Mouse (Mus musculus) midbrain, postnatal 0 days (tissue): ENCODE results near the gene Slc28a1. TPM values are rescaled to one million over a fixed set of nuclear protein-coding genes. Genes with fewer than 3 reads are reported as not detected.

Source experiments
- ATAC-seq: fragments of 200-750 bp; cut with Nextera tagmentation; 2 replicates; pipeline ENCODE4 v1.8.0; 2017; ENCODE audit warnings: moderate number of reproducible peaks, mild to moderate bottlenecking, moderate TSS enrichment, moderate library complexity; ENCODE audit not compliant: low FRiP score
- DNase-seq: peaks from one replicate; pipeline ENCODE4 v3.0.0-alpha.2; 2015; ENCODE audit warnings: low spot score
- H3K27ac ChIP-seq: fragments of 300-500 bp; sonication (generic); 2 replicates; pipeline ENCODE4 v1.5.1; 2014; ENCODE audit warnings: low read depth, mild to moderate bottlenecking, low read length, mixed read lengths
- H3K27me3 ChIP-seq: fragments of 300-500 bp; sonication (generic); 2 replicates; pipeline ENCODE4 v1.6.1; 2014; ENCODE audit warnings: low read length, control low read depth, mixed read lengths; ENCODE audit not compliant: insufficient read depth
- H3K36me3 ChIP-seq: fragments of 300-500 bp; sonication (generic); 2 replicates; pipeline ENCODE4 v1.6.1; 2014; ENCODE audit warnings: low read length, control low read depth, mixed read lengths; ENCODE audit not compliant: insufficient read depth
- H3K4me1 ChIP-seq: fragments of 300-500 bp; sonication (generic); 2 replicates; pipeline ENCODE4 v1.6.1; 2014; ENCODE audit warnings: mild to moderate bottlenecking, control low read depth, antibody characterized with exemption, low read length, mixed read lengths; ENCODE audit not compliant: insufficient read depth
- H3K4me2 ChIP-seq: fragments of 300-500 bp; sonication (generic); 2 replicates; pipeline ENCODE4 v1.6.1; 2014; ENCODE audit warnings: low read depth, mild to moderate bottlenecking, low read length, mixed read lengths; ENCODE audit not compliant: poor library complexity, severe bottlenecking
- H3K4me3 ChIP-seq: fragments of 300-500 bp; sonication (generic); 2 replicates; pipeline ENCODE4 v1.5.1; 2014; ENCODE audit warnings: low read depth, mild to moderate bottlenecking, low read length, moderate library complexity
- H3K9ac ChIP-seq: fragments of 300-500 bp; sonication (generic); replicated peaks from 2 replicates; pipeline ENCODE4 v1.6.1; 2014; ENCODE audit warnings: mild to moderate bottlenecking, low read length, moderate library complexity, mixed read lengths; ENCODE audit not compliant: poor library complexity, severe bottlenecking
- H3K9me3 ChIP-seq: fragments of 300-500 bp; sonication (generic); 2 replicates; pipeline ENCODE4 v1.6.1; 2016; ENCODE audit warnings: low read length, control low read depth
- CTCF ChIP-seq: IDR thresholded peaks from 2 replicates; pipeline ENCODE4 v1.5.1; 2016; ENCODE audit warnings: antibody characterized with exemption, mild to moderate bottlenecking
- WGBS: fragments of 180-500 bp; shearing (Covaris S2); extraction: QIAGEN DNeasy Blood & Tissue Kit; methylation state at CpG from one replicate; pipeline ENCODE4 v1.1.7; 2014; 5-methylcytosine and 5-hydroxymethylcytosine counted together
- polyA plus RNA-seq: library from polyadenylated mRNA; unstranded; fragments of >200 nt; fragmentation: Nextera tagmentation; extraction: Ambion mirVana; gene quantifications from 2 replicates; pipeline ENCODE4 v1.2.1, GENCODE M21; 2015
- total RNA-seq: library from RNA; depleted of rRNA; stranded (reverse); fragments of >200 nt; gene quantifications from 2 replicates; pipeline ENCODE4 v1.2.3, GENCODE M21; 2014; rRNA removed

Gene Slc28a1
- 0.14 and 0.33 TPM in 2 replicates for total RNA-seq
- polyA plus RNA-seq, result 0.06 and 0.10 TPM in 2 replicates

DNA sequence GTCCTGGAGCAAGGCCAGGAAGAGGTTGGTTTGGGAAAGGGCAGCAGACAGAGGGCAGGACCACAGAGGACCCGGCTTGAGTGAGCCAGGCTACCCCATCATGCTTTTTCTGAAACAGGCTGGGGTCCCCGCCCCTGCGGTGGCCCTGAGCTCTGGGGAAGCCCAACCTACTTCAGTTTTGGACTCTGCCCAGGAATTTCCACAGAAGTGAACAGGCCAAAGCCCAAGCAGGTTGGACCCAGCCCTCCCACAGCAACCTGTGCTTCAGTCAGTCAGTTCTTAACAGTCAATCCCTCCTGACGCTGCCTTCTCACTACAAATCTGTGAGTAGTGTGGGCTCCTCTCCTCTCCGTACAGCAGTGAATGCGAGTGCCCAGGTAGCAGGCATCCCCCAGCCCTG lies at the start of gene Slc28a1:
TSS of gene Slc28a1 (plus strand) at position 245 of the 400 bp plus-strand sequence.
- H3K9me3 ChIP-seq, result no peaks in the 10 kb centered on the region
- no peak for TF ChIP-seq CTCF
- DNase-seq, result no peak
- H3K36me3 ChIP-seq, result no peaks in the 10 kb centered on the region
- WGBS, result 80% methylated on average over 6 of the region's 6 CpGs
- H3K4me1 ChIP-seq, result no peaks in the 10 kb centered on the region
- H3K27me3 ChIP-seq, result no peaks in the 10 kb centered on the region
- no peak within 1 kb of the TSS for H3K4me2 ChIP-seq
- no peak for ATAC-seq
- H3K4me3 ChIP-seq, result no peak within 1 kb of the TSS
- H3K27ac ChIP-seq, result no peak within 1 kb of the TSS
- H3K9ac ChIP-seq, result no peak within 1 kb of the TSS

DNA sequence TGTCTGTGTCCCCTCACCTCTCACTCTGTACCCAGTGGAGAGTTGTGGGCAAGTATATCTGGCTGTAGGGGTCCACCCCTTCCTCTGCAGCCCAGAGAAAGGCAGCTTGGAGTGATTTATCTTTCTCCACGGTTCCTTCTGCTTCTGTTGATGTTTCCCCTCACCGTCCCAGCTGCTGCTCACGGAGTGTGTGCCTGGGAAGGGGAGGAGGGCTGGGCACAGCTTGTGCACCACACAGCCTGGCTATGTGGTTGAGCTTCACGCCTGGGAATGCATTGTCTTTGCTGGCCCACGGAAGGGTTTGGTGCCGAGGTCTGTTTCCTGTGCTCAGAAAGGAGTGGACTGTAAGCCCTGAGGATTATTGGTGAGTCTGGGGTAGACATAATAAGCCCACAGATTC lies 47.9 kb upstream of the Slc28a1 start:
- no peak overlapping the region for H3K4me2 ChIP-seq
- H3K9me3 ChIP-seq, result no peaks in the 10 kb centered on the region
- H3K27ac ChIP-seq, result no peak overlapping the region
- H3K27me3 ChIP-seq, result no peaks in the 10 kb centered on the region
- no peaks in the 10 kb centered on the region for H3K36me3 ChIP-seq
- no peak overlapping the region for H3K4me3 ChIP-seq
- DNase-seq (no peak), ATAC-seq (no peak)
- no peaks in the 10 kb centered on the region for H3K4me1 ChIP-seq
- no peak overlapping the region for H3K9ac ChIP-seq
- WGBS, result 49% methylated on average over 6 of the region's 6 CpGs
- TF ChIP-seq CTCF, result no peak

GRCm38 (mm10) chr7:81072463-81072862 lies 42.1 kb upstream of the Slc28a1 start:
- ATAC-seq (no peak), DNase-seq (no peak)
- Histone ChIP-seq H3K4me3 (no peak overlapping the region), H3K27me3 (no peaks in the 10 kb centered on the region), H3K4me2 (no peak overlapping the region), H3K4me1 (no peaks in the 10 kb centered on the region), H3K36me3 (no peaks in the 10 kb centered on the region), H3K9ac (no peak overlapping the region), H3K27ac (no peak overlapping the region), H3K9me3 (no peaks in the 10 kb centered on the region)
- TF ChIP-seq CTCF, result no peak
- 50% methylated on average over 5 of the region's 5 CpGs for WGBS

DNA sequence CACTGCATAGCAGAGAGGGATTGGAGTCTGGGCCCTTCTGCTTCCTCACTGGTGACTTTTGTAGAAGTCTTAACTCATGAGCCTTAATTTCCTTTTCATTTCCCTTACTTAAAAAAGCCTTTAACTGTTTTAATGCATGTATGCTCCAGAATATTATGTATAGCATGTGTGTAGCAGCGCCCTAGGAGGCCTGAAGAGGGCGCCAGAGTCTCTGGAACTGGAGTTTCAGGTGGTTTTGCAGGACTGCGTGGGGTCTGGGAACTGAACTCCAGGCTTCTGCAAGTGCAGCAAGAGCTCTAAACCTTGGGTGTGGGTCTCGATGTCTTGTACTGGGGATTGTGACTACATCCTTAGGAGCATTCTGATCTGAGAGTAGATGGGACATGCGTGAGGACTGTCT lies 41.3 kb upstream of the Slc28a1 start:
- WGBS, result 86% methylated on average over 5 of the region's 5 CpGs
- Histone ChIP-seq H3K27me3 (no peaks in the 10 kb centered on the region), H3K9ac (no peak overlapping the region), H3K4me2 (no peak overlapping the region), H3K36me3 (no peaks in the 10 kb centered on the region), H3K27ac (no peak overlapping the region), H3K4me3 (no peak overlapping the region), H3K4me1 (no peaks in the 10 kb centered on the region), H3K9me3 (no peaks in the 10 kb centered on the region)
- no peak for DNase-seq
- no peak for ATAC-seq
- 0 out of 2 replicates have a peak, but pooled peaks have one; percentile 19 for TF ChIP-seq CTCF

GRCm38 (mm10) chr7:81074546-81074945 lies 40.1 kb upstream of the Slc28a1 start:
- no peak for ATAC-seq
- H3K9me3 ChIP-seq, result no peaks in the 10 kb centered on the region
- WGBS, result 64% methylated on average over 9 of the region's 9 CpGs
- no peaks in the 10 kb centered on the region for H3K27me3 ChIP-seq
- no peak overlapping the region for H3K9ac ChIP-seq
- H3K4me2 ChIP-seq, result no peak overlapping the region
- no peak overlapping the region for H3K4me3 ChIP-seq
- no peaks in the 10 kb centered on the region for H3K4me1 ChIP-seq
- H3K36me3 ChIP-seq, result no peaks in the 10 kb centered on the region
- no peak overlapping the region for H3K27ac ChIP-seq
- no peak for DNase-seq
- no peak for TF ChIP-seq CTCF

GRCm38 (mm10) chr7:81075299-81075698 lies 39.3 kb upstream of the Slc28a1 start:
- H3K4me3 ChIP-seq, result no peak overlapping the region
- WGBS, result 75% methylated on average over 7 of the region's 7 CpGs

More at GRCm38 (mm10) chr7:81075299-81075698, 39.3 kb upstream of the Slc28a1 start:
- no peak overlapping the region for H3K4me2 ChIP-seq
- TF ChIP-seq CTCF, result no peak
- H3K4me1 ChIP-seq, result no peaks in the 10 kb centered on the region
- H3K27ac ChIP-seq, result no peak overlapping the region
- no peaks in the 10 kb centered on the region for H3K9me3 ChIP-seq
- no peaks in the 10 kb centered on the region for H3K36me3 ChIP-seq
- ATAC-seq (no peak), DNase-seq (no peak)
- H3K27me3 ChIP-seq, result no peaks in the 10 kb centered on the region
- H3K9ac ChIP-seq, result no peak overlapping the region
